Mouse (Mus musculus): ENCODE measurements around the gene Mcm5. TPM values are rescaled to one million over a fixed set of nuclear protein-coding genes. Genes with fewer than 3 reads are reported as not detected.

The Mcm5 gene
- polyA plus RNA-seq, 1 experiment: 0.91 TPM

DNA sequence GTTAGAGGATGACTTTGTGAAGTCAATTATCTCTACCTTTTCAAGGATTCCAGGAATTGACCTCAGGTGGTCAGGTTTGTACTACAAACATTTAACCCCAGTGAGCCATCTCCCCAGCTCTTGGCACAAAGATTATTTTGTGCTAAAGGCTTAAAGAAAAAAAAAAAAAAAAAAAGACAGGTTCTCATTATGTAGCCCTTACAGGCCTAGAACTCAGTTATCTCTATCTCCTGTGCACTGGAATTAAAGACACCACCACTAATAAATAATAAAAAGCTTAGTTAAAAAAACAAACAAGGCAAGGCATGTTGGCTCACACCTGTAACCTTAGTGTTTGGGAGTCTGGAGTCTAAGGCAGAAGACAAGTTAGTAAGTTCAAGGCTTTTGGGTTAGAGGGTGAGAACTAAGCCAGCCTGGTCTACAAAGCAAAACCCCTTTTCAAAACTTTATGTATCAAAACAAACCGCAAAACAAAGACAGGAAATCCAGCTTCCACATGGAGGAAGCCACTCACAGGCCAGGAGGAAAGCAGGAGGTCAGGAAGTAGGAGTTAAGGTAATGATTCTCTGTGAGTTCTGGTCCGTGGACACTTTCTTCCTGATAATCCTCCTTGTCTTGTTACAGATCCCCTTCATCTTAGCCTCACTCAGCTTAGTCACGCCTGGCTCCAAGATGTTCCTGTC is 24.8 kb upstream of the Mcm5 start:
- Histone ChIP-seq H3K4me3 (ENCODE audit: insufficient read depth, low read depth, low read length) (no peak overlapping the region), H3K4me1 (ENCODE audit: control insufficient read depth, insufficient read depth, insufficient read length, low read length) (peaks cover 17% of the 10 kb centered on the region), H3K27ac (replicated peaks; ENCODE audit: low read depth, low read length) (peak overlapping the region; percentile 95)

DNA sequence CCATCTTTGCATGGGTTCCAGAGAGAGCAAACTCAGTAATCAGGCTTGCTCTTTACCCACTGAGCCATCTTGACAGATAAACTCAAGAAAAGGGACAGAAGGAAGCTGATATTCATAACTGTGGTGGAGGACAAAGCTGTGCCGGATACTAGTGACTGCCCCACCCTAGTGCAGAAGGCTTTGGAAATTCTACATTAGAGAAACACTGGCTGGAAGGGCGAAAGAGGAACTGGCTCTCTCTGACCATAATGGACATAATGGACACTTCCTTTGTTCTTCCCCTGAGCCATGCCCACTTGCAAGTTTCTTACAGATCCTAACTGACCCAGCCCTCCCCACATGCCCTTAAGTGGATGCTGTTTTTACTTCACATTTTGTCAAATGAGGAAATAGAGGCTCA is 23.4 kb upstream of the Mcm5 start:
- Histone ChIP-seq H3K4me3 (ENCODE audit: insufficient read depth, low read depth, low read length) (no peak overlapping the region), H3K4me1 (ENCODE audit: control insufficient read depth, insufficient read depth, insufficient read length, low read length) (peaks cover 17% of the 10 kb centered on the region), H3K27ac (replicated peaks; ENCODE audit: low read depth, low read length) (peak overlapping the region; percentile 95)

- peaks cover 17% of the 10 kb centered on the region for H3K4me1 ChIP-seq (ENCODE audit: control insufficient read depth, insufficient read depth, insufficient read length, low read length)
- peak overlapping the region; percentile 42; the same call in 1 of the 2 replicates for H3K27ac ChIP-seq (replicated peaks; ENCODE audit: low read depth, low read length)
Observed at GRCm38 (mm10) chr8:75087127-75087526, 22.2 kb upstream of the Mcm5 start.

DNA sequence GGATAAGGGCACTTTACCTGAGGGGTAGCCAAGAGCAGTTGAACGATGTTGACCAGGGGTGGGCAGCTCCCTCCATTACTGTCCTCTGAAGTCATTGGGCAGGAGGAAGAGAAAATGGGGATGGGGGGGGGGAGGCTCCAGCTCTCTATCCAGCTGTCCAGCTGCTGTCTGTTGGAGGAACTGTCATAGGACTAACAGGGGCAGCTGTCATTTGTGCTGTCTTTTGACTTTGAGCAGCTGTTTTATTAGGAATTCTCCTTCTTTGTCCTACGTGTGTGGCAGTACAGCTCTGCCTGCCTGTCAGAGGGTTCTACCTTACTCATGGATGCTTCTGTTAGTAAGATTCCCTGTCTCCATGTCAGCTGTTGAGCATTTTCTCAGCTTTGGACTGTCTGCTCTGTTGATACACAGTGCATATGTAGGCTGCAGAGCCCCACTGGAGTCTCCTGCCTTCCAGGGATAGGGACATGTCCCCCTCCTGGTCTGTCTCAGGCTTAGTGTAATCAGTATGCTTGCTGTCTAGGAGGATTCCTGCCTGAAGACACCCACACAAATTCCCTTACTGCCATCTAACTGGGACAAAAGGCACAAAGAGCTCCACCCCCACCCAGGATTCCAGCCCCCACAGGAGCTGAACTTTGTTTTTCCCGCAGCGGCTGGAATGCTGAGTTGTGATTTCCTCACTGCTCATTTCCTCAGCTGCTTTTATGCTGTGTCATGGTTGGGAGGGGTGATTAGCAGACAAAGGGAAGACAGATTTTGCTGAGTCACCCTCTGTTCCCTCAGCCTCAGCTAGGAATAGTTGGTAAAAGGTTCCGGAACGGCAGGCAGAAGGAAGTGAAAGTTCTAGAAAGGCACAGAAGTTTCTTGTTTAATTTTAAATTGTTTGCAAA is 20.1 kb upstream of the Mcm5 start:
- Histone ChIP-seq H3K27ac (replicated peaks; ENCODE audit: low read depth, low read length) (peak overlapping the region; percentile 87), H3K4me3 (ENCODE audit: insufficient read depth, low read depth, low read length) (peak overlapping the region; percentile 6; the same call in 1 of the 2 replicates), H3K4me1 (ENCODE audit: control insufficient read depth, insufficient read depth, insufficient read length, low read length) (peaks cover 21% of the 10 kb centered on the region)

More at GRCm38 (mm10) chr8:75087127-75087526, 22.2 kb upstream of the Mcm5 start:
- no peak overlapping the region for H3K4me3 ChIP-seq (ENCODE audit: insufficient read depth, low read depth, low read length)

- H3K27ac ChIP-seq (replicated peaks; ENCODE audit: low read depth, low read length): no peak overlapping the region
- no peak overlapping the region for H3K4me3 ChIP-seq (ENCODE audit: insufficient read depth, low read depth, low read length)
- peaks cover 15% of the 10 kb centered on the region for H3K4me1 ChIP-seq (ENCODE audit: control insufficient read depth, insufficient read depth, insufficient read length, low read length)
Observed at GRCm38 (mm10) chr8:75090781-75091365, 18.5 kb upstream of the Mcm5 start.

DNA sequence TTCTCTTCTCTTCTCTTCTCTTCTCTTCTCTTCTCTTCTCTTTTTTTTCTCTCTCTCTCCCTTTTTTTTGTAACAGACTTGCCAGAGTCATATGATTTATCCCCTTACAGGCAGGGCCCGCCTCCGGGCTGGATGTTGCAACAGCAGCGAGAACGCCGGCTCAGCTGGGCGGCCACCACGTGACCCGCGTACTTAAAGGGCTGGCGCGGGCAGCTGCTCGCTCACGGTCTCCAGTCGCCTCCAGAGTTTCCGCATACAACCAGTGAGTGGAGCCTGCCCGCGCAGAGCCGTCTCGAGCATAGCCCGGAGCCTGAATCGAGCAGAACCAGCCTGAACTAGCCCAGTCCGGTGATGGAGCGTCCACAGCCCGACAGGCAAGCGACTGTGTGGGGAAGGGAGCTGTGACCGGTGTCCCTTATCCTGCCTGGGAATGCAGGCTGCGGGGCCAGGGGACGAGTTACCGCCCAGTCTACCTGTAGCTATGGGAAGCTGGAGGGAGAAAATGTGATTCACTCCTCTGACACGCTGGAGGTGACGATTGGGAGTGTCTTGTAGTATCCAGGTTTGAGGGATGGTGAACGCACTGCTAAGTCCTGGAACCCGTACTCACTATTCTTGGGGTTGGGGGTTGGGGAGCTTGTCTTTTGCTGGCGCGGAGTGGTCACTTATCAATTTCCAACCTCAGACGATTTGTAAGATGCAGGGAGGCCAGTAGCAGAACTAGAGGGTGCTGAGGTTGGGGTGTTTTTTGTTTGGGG is 15.8 kb upstream of the Mcm5 start, which contains the start of gene Hmox1:
Gene Hmox1, plus strand, starts transcription at position 223 of the 758 bp plus-strand sequence.
- peaks cover 10% of the 10 kb centered on the region for H3K4me1 ChIP-seq (ENCODE audit: control insufficient read depth, insufficient read depth, insufficient read length, low read length)
- peak within 1 kb of the TSS; percentile 81 for H3K4me3 ChIP-seq (ENCODE audit: insufficient read depth, low read depth, low read length)
- peak within 1 kb of the TSS; percentile 63 for H3K27ac ChIP-seq (replicated peaks; ENCODE audit: low read depth, low read length)

DNA sequence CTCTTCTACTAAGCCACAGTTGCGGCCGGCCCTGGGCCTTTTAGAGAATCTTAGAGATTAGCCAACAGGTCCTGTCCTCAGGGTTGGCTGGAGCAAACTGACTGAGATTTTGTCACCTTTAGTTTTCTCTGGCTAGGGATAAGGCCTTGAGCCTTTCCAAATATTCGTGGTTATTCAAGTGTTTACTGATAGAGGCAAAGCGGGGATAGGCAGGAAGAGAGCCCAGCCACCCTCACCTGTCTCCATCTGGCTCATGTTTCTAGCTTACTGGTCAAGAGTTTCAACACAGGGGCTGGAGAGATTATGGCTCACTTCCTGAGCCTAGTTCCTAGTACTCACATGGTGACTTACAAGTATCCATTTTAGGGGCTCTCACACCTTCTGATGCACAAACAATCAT is 6.4 kb upstream of the Mcm5 start:
- no peak overlapping the region for H3K27ac ChIP-seq (replicated peaks; ENCODE audit: low read depth, low read length)
- no peaks in the 10 kb centered on the region for H3K4me1 ChIP-seq (ENCODE audit: control insufficient read depth, insufficient read depth, insufficient read length, low read length)
- H3K4me3 ChIP-seq (ENCODE audit: insufficient read depth, low read depth, low read length): no peak overlapping the region

GRCm38 (mm10) chr8:75103376-75103878 is 5.9 kb upstream of the Mcm5 start:
- H3K4me3 ChIP-seq (ENCODE audit: insufficient read depth, low read depth, low read length): no peak overlapping the region
- no peak overlapping the region for H3K27ac ChIP-seq (replicated peaks; ENCODE audit: low read depth, low read length)
- H3K4me1 ChIP-seq (ENCODE audit: control insufficient read depth, insufficient read depth, insufficient read length, low read length): no peaks in the 10 kb centered on the region

DNA sequence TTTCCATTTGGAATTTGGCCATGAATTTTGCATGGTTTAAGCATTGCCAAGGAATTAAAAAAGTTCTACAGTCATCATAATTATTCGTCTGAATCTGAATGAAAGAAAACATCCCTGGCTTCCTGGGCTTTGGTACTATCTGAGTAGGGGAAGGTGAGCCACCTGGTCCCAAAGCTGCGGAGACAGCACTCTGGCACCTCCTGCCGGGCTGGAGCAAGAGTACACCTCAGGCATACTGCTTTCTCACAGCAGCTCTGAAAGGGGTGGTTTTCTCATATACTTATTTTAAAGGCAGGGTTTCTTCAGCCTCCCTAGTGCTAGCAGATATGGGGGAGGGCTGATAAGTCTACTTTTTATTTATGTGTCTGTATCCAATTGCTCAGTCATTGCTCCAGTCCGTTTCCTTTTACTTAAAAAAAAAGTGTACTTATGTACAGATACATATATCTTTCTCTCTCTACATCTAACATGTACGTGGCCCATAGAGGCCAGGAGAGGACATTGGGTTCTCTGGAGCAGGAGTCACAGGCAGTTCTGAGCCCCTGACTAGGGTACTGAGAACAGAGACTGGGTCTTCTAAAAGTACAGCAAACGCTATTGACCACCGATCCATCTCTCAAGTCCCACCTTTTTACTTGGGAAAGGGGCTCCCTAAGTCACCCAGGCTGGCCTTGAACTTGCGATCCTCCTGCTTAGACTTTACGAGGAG is 688 bp upstream of the Mcm5 start:
- peak overlapping the region; percentile 76 for H3K27ac ChIP-seq (replicated peaks; ENCODE audit: low read depth, low read length)
- no peaks in the 10 kb centered on the region; the same call in 1 of the 2 replicates for H3K4me1 ChIP-seq (ENCODE audit: control insufficient read depth, insufficient read depth, insufficient read length, low read length)
- peak overlapping the region; percentile 77 for H3K4me3 ChIP-seq (ENCODE audit: insufficient read depth, low read depth, low read length)

- H3K4me1 ChIP-seq (ENCODE audit: control insufficient read depth, insufficient read depth, insufficient read length, low read length): no peaks in the 10 kb centered on the region; the same call in 1 of the 2 replicates
- H3K4me3 ChIP-seq (ENCODE audit: insufficient read depth, low read depth, low read length): peak overlapping the region; percentile 86
- H3K27ac ChIP-seq (replicated peaks; ENCODE audit: low read depth, low read length): no peak overlapping the region
Observed at GRCm38 (mm10) chr8:75110093-75110492, 724 bp downstream of the Mcm5 start.

DNA sequence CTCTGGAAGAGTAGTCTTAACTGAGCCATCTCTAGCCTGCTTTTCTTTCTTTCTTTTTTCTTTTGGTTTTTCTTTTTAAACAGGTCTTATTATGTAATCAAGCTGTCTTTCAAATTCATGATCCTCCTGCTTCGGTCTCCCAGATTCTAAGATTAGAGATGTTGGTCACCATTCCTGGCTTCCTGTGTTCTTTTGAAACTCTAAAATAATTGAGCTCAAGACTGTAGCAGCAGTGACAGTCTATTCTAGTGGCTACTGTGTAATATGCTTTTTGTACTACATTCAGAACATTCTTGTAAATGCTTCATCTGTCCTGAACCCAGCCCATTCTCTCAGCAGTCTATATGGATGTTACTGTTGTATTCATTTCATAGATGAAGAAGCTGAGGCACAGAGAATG is 9.1 kb downstream of the Mcm5 start:
- no peaks in the 10 kb centered on the region for H3K4me1 ChIP-seq (ENCODE audit: control insufficient read depth, insufficient read depth, insufficient read length, low read length)
- H3K4me3 ChIP-seq (ENCODE audit: insufficient read depth, low read depth, low read length): no peak overlapping the region
- no peak overlapping the region for H3K27ac ChIP-seq (replicated peaks; ENCODE audit: low read depth, low read length)

DNA sequence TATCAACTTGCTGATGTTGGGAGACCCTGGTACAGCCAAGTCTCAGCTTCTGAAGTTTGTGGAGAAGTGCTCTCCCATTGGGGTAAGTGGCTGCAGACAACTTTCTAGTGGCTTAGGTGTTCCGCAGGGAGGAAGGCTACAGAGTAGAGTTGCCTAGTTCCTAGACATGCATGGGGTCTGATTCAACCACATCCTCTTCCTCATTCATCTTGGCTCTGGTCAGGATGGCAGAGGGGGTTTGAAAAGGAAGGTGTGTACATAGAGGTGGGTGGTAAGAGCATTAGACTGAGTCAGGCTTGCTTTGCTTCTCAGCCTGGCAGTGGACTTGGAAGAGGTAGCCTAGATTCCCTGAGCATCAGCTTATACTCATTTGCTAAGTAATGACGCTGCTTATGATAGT is 9.9 kb downstream of the Mcm5 start:
- H3K27ac ChIP-seq (replicated peaks; ENCODE audit: low read depth, low read length): no peak overlapping the region
- no peak overlapping the region for H3K4me3 ChIP-seq (ENCODE audit: insufficient read depth, low read depth, low read length)
- no peaks in the 10 kb centered on the region for H3K4me1 ChIP-seq (ENCODE audit: control insufficient read depth, insufficient read depth, insufficient read length, low read length)

DNA sequence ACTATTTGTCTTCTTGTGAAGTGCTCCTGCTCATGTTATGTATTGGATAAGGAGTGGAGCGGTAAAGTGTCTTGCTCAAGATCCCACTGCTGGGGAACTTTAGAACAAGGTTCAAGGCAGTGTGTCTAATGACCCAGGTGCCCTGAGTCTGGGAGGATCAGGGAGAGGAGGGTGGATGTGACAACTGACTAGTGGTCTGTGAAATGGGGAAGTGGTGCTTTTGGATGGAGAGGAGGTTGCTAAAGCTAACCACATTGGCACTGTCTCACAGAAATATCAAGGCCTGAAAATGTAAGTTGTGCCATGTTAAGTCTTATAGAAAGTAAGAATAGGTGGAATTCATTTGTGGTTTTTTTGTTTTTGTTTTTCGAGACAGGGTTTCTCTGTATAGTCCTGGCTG is 10.4 kb downstream of the Mcm5 start:
- H3K4me3 ChIP-seq (ENCODE audit: insufficient read depth, low read depth, low read length): no peak overlapping the region
- H3K27ac ChIP-seq (replicated peaks; ENCODE audit: low read depth, low read length): no peak overlapping the region
- no peaks in the 10 kb centered on the region for H3K4me1 ChIP-seq (ENCODE audit: control insufficient read depth, insufficient read depth, insufficient read length, low read length)

- Histone ChIP-seq H3K27ac (replicated peaks; ENCODE audit: low read depth, low read length) (no peak overlapping the region), H3K4me3 (ENCODE audit: insufficient read depth, low read depth, low read length) (no peak overlapping the region), H3K4me1 (ENCODE audit: control insufficient read depth, insufficient read depth, insufficient read length, low read length) (no peaks in the 10 kb centered on the region)
Observed at GRCm38 (mm10) chr8:75127406-75127805, 18.0 kb downstream of the Mcm5 start.
